Mouse (Mus musculus) heart, postnatal 0 days (tissue): ENCODE results near the gene Zscan10. TPM values are rescaled to one million over a fixed set of nuclear protein-coding genes. Genes with fewer than 3 reads are reported as not detected.
A peak's percentile ranks its signal among the peaks of the same experiment; 100 is the strongest.
"Not testable (repeated sequence)": the region's sequence is repeated elsewhere in the genome, so short reads cannot be mapped to it uniquely, and the experiment has no call there.

Experiments
- ATAC-seq: fragments of 200-750 bp; cut with Nextera tagmentation; 2 replicates; pipeline ENCODE4 v1.8.0; 2017; ENCODE audit warnings: low read depth, moderate number of reproducible peaks, moderate library complexity; ENCODE audit not compliant: insufficient read depth
- DNase-seq: peaks from one replicate; pipeline ENCODE4 v3.0.0-alpha.2; 2016; ENCODE audit warnings: low spot score
- H3K27ac ChIP-seq: fragments of 300-500 bp; sonication (generic); 2 replicates; pipeline ENCODE4 v1.5.1; 2014; ENCODE audit warnings: low read depth, mild to moderate bottlenecking
- H3K27me3 ChIP-seq: fragments of 300-500 bp; sonication (generic); 2 replicates; pipeline ENCODE4 v1.6.1; 2014; ENCODE audit warnings: low read length, mixed read lengths; ENCODE audit not compliant: control insufficient read depth, insufficient read depth
- H3K36me3 ChIP-seq: fragments of 300-500 bp; sonication (generic); replicated peaks from 2 replicates; pipeline ENCODE4 v1.6.1; 2014; ENCODE audit warnings: low read length, mixed read lengths; ENCODE audit not compliant: control insufficient read depth, insufficient read depth
- H3K4me1 ChIP-seq: fragments of 300-500 bp; sonication (generic); 2 replicates; pipeline ENCODE4 v1.6.1; 2014; ENCODE audit warnings: antibody characterized with exemption; ENCODE audit not compliant: control insufficient read depth, insufficient read depth
- H3K4me2 ChIP-seq: fragments of 300-500 bp; sonication (generic); 2 replicates; pipeline ENCODE4 v1.6.1; 2014; ENCODE audit warnings: low read depth, mild to moderate bottlenecking, low read length, moderate library complexity
- H3K4me3 ChIP-seq: fragments of 300-500 bp; sonication (generic); 2 replicates; pipeline ENCODE4 v1.5.1; 2014; ENCODE audit warnings: low read depth, low read length
- H3K9ac ChIP-seq: fragments of 300-500 bp; sonication (generic); replicated peaks from 2 replicates; pipeline ENCODE4 v1.6.1; 2014; ENCODE audit warnings: low read depth, low read length, mixed read lengths
- H3K9me3 ChIP-seq: fragments of 300-500 bp; sonication (generic); replicated peaks from 2 replicates; pipeline ENCODE4 v1.6.1; 2016; ENCODE audit warnings: low read length; ENCODE audit not compliant: control insufficient read depth
- CTCF ChIP-seq: IDR thresholded peaks from 2 replicates; pipeline ENCODE4 v1.5.1; 2016; ENCODE audit warnings: antibody characterized with exemption, control low read depth, low read depth
- EP300 ChIP-seq: IDR thresholded peaks from 2 replicates; pipeline ENCODE4 v1.6.1; 2016; ENCODE audit warnings: antibody characterized with exemption, low read depth
- WGBS: fragments of 180-500 bp; shearing (Covaris S2); extraction: QIAGEN DNeasy Blood & Tissue Kit; methylation state at CpG from one replicate; pipeline ENCODE4 v1.1.7; 2014; 5-methylcytosine and 5-hydroxymethylcytosine counted together
- polyA plus RNA-seq: library from polyadenylated mRNA; unstranded; fragments of >200 nt; fragmentation: Nextera tagmentation; extraction: Ambion mirVana; gene quantifications from 2 replicates; pipeline ENCODE4 v1.2.1, GENCODE M21; 2015
- total RNA-seq: library from RNA; depleted of rRNA; stranded (reverse); fragments of >200 nt; gene quantifications from 2 replicates; pipeline ENCODE4 v1.2.3, GENCODE M21; 2014; ENCODE audit warnings: low replicate concordance

The Zscan10 gene
- total and polyA plus RNA-seq, 2 experiments from 2014 or later = not detected

- DNase-seq = peak; percentile 95
Observed at GRCm38 (mm10) chr17:23592208-23592925, 8.3 kb upstream of the Zscan10 start.

GRCm38 (mm10) chr17:23592926-23593300 lies 7.7 kb upstream of the Zscan10 start:
- DNase-seq = no peak
- Histone ChIP-seq H3K9me3 (no peaks in the 10 kb centered on the region), H3K9ac (peak overlapping the region; percentile 47; the same call in 1 of the 2 replicates), H3K4me2 (peak overlapping the region; percentile 83), H3K27ac (peak overlapping the region; percentile 69), H3K36me3 (no peaks in the 10 kb centered on the region), H3K4me3 (peak overlapping the region; percentile 56), H3K4me1 (no peaks in the 10 kb centered on the region), H3K27me3 (no peaks in the 10 kb centered on the region)
- peak; percentile 22; the same call in 1 of the 2 replicates for ATAC-seq
- 14% methylated on average over 13 of the region's 13 CpGs for WGBS
- TF ChIP-seq EP300 = no peak
- no peak for TF ChIP-seq CTCF

More at GRCm38 (mm10) chr17:23592208-23592925, 8.3 kb upstream of the Zscan10 start:
- Histone ChIP-seq H3K4me3 (peak overlapping the region; percentile 56), H3K4me1 (no peaks in the 10 kb centered on the region), H3K27me3 (no peaks in the 10 kb centered on the region), H3K36me3 (no peaks in the 10 kb centered on the region), H3K9ac (peak overlapping the region; percentile 47), H3K9me3 (no peaks in the 10 kb centered on the region), H3K4me2 (peak overlapping the region; percentile 83), H3K27ac (peak overlapping the region; percentile 69)
- ATAC-seq = peak; percentile 100
- TF ChIP-seq EP300 (no peak), CTCF (no peak)
- WGBS = 7% methylated on average over 34 of the region's 34 CpGs

GRCm38 (mm10) chr17:23595139-23595538 lies 5.5 kb upstream of the Zscan10 start:
- not testable (repeated sequence) for H3K9ac ChIP-seq, H3K4me1 ChIP-seq, H3K4me2 ChIP-seq, H3K27ac ChIP-seq, DNase-seq, ATAC-seq, H3K27me3 ChIP-seq, H3K4me3 ChIP-seq, H3K9me3 ChIP-seq, H3K36me3 ChIP-seq
- 78% methylated on average over 4 of the region's 4 CpGs for WGBS

GRCm38 (mm10) chr17:23598582-23599552 lies 1.8 kb upstream of the Zscan10 start, which contains the start of gene Zfp13:
TSS of gene Zfp13 (minus strand) at chr17:23599487.
- DNase-seq (peak; percentile 98), ATAC-seq (peak; percentile 98)
- TF ChIP-seq EP300 (no peak), CTCF (no peak)
- H3K4me3 ChIP-seq = peak within 1 kb of the TSS; percentile 48
- WGBS = 3% methylated on average over 31 of the region's 31 CpGs
- peak within 1 kb of the TSS; percentile 68 for H3K9ac ChIP-seq
- H3K27ac ChIP-seq = peak within 1 kb of the TSS; percentile 89
- no peaks in the 10 kb centered on the region for H3K36me3 ChIP-seq
- no peaks in the 10 kb centered on the region for H3K9me3 ChIP-seq
- peak within 1 kb of the TSS; percentile 74 for H3K4me2 ChIP-seq
- no peaks in the 10 kb centered on the region for H3K27me3 ChIP-seq
- peaks cover 5% of the 10 kb centered on the region; the same call in 1 of the 2 replicates for H3K4me1 ChIP-seq

- Histone ChIP-seq H3K27ac (peak overlapping the region; percentile 89), H3K27me3 (no peaks in the 10 kb centered on the region), H3K4me1 (peaks cover 5% of the 10 kb centered on the region; the same call in 1 of the 2 replicates), H3K9ac (peak overlapping the region; percentile 68), H3K36me3 (no peaks in the 10 kb centered on the region), H3K4me2 (peak overlapping the region; percentile 74), H3K4me3 (peak overlapping the region; percentile 48), H3K9me3 (no peaks in the 10 kb centered on the region)
- DNase-seq (peak; percentile 50), ATAC-seq (peak; percentile 4; the same call in 1 of the 2 replicates)
- WGBS = 20% methylated on average over 7 of the region's 7 CpGs
- no peak for TF ChIP-seq CTCF
Observed at GRCm38 (mm10) chr17:23599605-23600063, 1.0 kb upstream of the Zscan10 start.
